Comparison of ENCODE assay signal across 13 mouse cellular contexts in the genomic region with DNA sequence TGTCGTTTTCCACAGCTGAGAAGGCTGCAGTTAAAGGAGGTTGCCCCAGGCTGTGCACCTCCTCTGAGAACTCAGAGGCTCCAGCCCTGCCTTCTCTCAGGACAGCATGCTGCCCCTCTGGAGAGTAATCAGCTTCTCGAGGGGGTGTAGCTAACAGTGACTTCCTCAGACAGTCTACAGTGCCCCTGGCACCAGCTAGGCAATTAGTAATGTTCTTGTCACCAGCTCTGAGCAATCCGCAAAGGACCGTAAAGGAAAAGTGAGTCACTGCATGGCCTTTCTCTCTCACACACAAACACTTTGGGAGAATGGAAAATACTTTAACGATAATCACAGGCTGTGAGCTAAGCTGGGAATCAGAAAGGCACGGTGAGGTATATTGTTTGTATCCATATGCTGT.
A peak's percentile ranks its signal among the peaks of the same experiment; 100 is the strongest.
DNase-seq lines count a peak whose midpoint lies in the region.
"Had no signal": no experiment of that assay in that cellular context is flagged by ENCODE, and none has a peak within 500 bp of the region (broad histone marks: within the 10 kb centered on the region; RNA-seq: fewer than 3 reads in every experiment).

No protein-coding gene starts in this region.

- DNase-seq in adrenal gland, postnatal 10 days = peak; percentile 41
- no peak for DNase-seq in adrenal gland, postnatal 4 days (ENCODE audit: low spot score in 2 of 2)
- peak; percentile 14 for DNase-seq in heart, postnatal 4 days
- no peak for DNase-seq in heart, adult 18-20 months
- DNase-seq in testis, postnatal 14 days (ENCODE audit: low spot score) = peak; percentile 23
- DNase-seq in testis, postnatal 10 days (ENCODE audit: low spot score) = no peak
- DNase-seq in telencephalon, adult 2 months (ENCODE audit: low read depth, low spot score) = peak; percentile 21
- no peak for DNase-seq in cerebellum, adult 9-10 months
- DNase-seq: cerebellum, adult 9-11 months; kidney, adult 11 months; lung, adult 2 months; lung, postnatal 36 days; right cerebral cortex, adult 18-20 months had no signal

Comparison
In these comparisons a context has a peak if more than half of its experiments do, and no peak if none do; other contexts are left out.
1. DNase-seq: peak in adrenal gland, postnatal 10 days (single experiment), heart, postnatal 4 days (single experiment), testis, postnatal 14 days (single experiment) and telencephalon, adult 2 months (single experiment); none in adrenal gland, postnatal 4 days (0 of 2), heart, adult 18-20 months (0 of 2), testis, postnatal 10 days (single experiment) and cerebellum, adult 9-10 months (single experiment).